Mouse (Mus musculus) left cerebral cortex, postnatal 4 days (tissue): ENCODE measurements at regions not wholly inside any gene's neighbourhood (a gene's known extent, or its start where the extent isn't known, plus 50 kb on each side); places are given as distances from the start of the nearest gene placed in this dataset.

ENCODE experiments used
- DNase-seq: peaks from one replicate; pipeline ENCODE4 v3.0.0-alpha.2; 2022
- intact Hi-C: fragments of 180-260 bp; cut with DNase I; formaldehyde crosslinking; loops from one replicate; pipeline ENCODE4 v1.15.1; 2025

GRCm38 (mm10) chr17:81941317-81941716, 203.1 kb upstream of the Slc8a1 start:
- intact Hi-C loops, result no loop called here
- no peak for DNase-seq

GRCm38 (mm10) chr17:81930736-81931135, 192.6 kb upstream of the Slc8a1 start:
- no peak for DNase-seq
- intact Hi-C loops, result no loop called here

GRCm38 (mm10) chr17:81906481-81907012, 168.4 kb upstream of the Slc8a1 start:
- intact Hi-C loops, result no loop called here
- DNase-seq, result no peak

- intact Hi-C loops, result no loop called here
- DNase-seq, result no peak
Measured at GRCm38 (mm10) chr17:81901999-81902665, 164.0 kb upstream of the Slc8a1 start.

GRCm38 (mm10) chr17:81898984-81899383, 160.8 kb upstream of the Slc8a1 start:
- intact Hi-C loops, result no loop called here
- DNase-seq, result no peak

- DNase-seq, result no peak
- intact Hi-C loops, result no loop called here
Measured at GRCm38 (mm10) chr17:81878136-81878535, 140.0 kb upstream of the Slc8a1 start.

GRCm38 (mm10) chr17:81866683-81867082, 128.5 kb upstream of the Slc8a1 start:
- no peak for DNase-seq
- intact Hi-C loops, result no loop called here

- no peak for DNase-seq
- intact Hi-C loops, result no loop called here
Measured at GRCm38 (mm10) chr17:81849298-81849967, 111.3 kb upstream of the Slc8a1 start.

GRCm38 (mm10) chr17:81843793-81844192, 105.6 kb upstream of the Slc8a1 start:
- no peak for DNase-seq
- intact Hi-C loops, result no loop called here

- no peak for DNase-seq
- intact Hi-C loops, result no loop called here
Measured at GRCm38 (mm10) chr17:81797827-81798376, 59.7 kb upstream of the Slc8a1 start.

GRCm38 (mm10) chr17:81788781-81789180, 50.6 kb upstream of the Slc8a1 start:
- no peak for DNase-seq
- intact Hi-C loops, result loop anchor here (5.0 kb wide), 1 partner anchor 596 kb away; no protein-coding TSS in a partner anchor
